Mouse (Mus musculus) monocyte, adult 2 months (primary cell): ENCODE measurements around the gene Ncf2.

Source experiments
- DNase-seq, 2 experiments: peaks; one replicate each; pipeline ENCODE4 v3.0.0; 2022; ENCODE audit warnings: low spot score in 2 of 2, low read depth in 1 of 2

Ncf2 gene

GRCm38 (mm10) chr1:152828637-152829355, 28.8 kb downstream of the Ncf2 start:
- no peak for DNase-seq

DNA sequence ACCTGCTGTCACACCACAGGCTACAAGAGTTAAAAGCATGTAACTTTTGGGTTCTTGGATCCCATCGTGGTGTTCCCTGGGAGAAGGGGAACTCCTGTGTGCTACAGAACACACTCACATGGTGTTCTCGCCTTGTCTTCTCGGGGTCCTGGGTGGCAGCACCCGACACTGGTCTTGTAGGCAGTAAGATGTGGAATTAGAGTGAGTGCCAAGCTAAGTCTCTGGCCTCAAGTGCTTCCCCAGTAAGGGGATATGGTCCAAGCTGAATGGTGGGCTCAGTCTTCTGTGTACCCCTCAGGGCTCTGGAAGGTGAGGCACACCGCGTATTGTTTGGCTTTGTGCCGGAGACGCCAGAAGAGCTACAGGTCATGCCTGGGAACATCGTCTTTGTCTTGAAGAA, 30.1 kb downstream of the Ncf2 start:
- DNase-seq, result no peak

- no peak for DNase-seq
These were observed 31.0 kb downstream of the Ncf2 start for GRCm38 (mm10) chr1:152831003-152831402.

DNA sequence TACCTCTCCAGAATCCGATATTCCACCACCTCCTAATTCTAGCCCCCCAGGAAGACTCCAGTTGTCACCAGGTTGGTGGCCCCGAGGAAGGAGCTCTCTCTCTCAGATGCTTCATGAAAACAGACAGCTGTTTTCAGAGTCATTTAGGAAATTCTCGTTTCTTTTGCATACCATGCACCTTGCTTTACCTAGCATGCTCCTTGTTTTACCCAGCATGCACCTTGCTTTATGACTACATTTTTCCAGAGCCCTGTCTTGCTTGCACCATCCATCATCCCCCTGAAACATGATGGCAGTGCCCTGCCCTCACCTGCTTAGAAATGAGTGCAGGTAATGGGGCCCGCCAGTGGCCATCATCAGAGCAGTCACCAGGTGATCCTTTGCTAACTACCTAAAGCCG, 31.6 kb downstream of the Ncf2 start:
- no peak for DNase-seq

GRCm38 (mm10) chr1:152832316-152832715, 32.3 kb downstream of the Ncf2 start:
- DNase-seq, result no peak

GRCm38 (mm10) chr1:152835061-152835460, 35.1 kb downstream of the Ncf2 start:
- no peak for DNase-seq

GRCm38 (mm10) chr1:152838026-152838702, 38.2 kb downstream of the Ncf2 start:
- DNase-seq, result no peak

GRCm38 (mm10) chr1:152838841-152839240, 38.8 kb downstream of the Ncf2 start:
- no peak for DNase-seq

GRCm38 (mm10) chr1:152840343-152840742, 40.3 kb downstream of the Ncf2 start:
- no peak for DNase-seq

DNA sequence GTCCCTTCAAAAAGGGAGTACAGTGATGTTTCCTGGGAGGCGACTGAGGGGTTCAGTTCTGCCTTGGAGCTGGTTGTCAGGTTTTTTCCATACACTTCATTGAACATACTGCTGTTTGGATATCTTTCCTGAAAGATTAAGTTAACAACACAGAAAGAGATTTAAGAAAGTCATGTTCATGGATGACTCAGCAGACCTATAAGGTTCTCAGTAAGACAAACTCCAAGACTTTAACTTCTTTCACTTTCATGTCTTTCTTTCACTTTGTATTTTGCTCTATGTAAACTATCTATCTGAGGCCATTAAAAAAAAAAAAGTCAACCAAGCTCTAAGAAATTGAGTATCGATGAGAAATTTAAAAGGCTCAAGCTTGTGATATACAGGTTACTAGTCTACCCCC, 41.1 kb downstream of the Ncf2 start:
- DNase-seq, result no peak

DNA sequence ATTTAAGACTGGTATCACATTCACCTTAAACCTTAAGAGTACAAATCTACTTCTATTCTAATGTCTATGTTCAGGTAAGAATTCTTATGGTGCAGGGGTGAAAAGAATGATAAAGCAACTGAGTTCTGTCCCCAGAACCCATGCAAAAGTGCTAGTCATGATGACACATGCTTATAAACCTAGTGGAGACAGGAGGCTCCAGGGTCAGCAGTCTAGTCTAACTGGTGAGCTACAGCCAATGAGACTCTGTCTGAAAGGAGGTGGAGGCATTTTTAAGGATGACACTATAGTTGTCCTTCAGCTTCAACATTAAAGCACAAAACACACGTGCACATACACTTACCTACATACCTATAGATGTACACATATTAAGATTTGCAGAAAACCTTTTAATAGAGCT, 44.6 kb downstream of the Ncf2 start:
- no peak for DNase-seq

GRCm38 (mm10) chr1:152845211-152845730, 45.3 kb downstream of the Ncf2 start:
- no peak for DNase-seq

GRCm38 (mm10) chr1:152846856-152847255, 46.9 kb downstream of the Ncf2 start:
- no peak for DNase-seq

DNA sequence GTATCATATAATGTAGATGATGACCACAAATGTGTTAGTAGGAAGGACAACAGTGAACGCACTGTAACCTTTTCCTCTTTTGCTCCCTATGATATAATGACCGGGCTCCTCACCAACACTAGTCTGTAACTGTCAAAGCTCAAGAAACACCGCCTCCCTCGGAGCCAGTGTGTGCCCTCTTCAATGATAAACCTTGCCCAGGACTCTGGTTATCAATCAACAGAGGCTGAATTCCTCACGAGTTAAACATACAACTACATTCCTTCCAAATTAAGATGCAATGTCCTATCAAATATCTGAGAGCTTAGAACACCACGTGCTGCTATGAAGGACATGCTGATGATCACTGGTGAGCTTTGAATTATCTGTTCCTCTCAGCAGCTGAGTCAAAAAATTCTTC, 69.9 kb downstream of the Ncf2 start:
- no peak for DNase-seq

GRCm38 (mm10) chr1:152871031-152871430, 71.0 kb downstream of the Ncf2 start:
- DNase-seq, result no peak
